Comparison of ENCODE assay signal across 15 mouse cellular contexts in genomic region chr12:31712233-31712632, GRCm38 (mm10). TPM values are rescaled to one million over a fixed set of nuclear protein-coding genes. Genes with fewer than 3 reads are reported as not detected.
DNase-seq lines count a peak whose midpoint lies in the region; ATAC-seq and TF ChIP-seq lines count a peak whose summit lies in the region.
"Had no signal": no experiment of that assay in that cellular context is flagged by ENCODE, and none has a peak within 500 bp of the region (broad histone marks: within the 10 kb centered on the region; RNA-seq: fewer than 3 reads in every experiment).

No protein-coding gene starts in this region.

- DNase-seq in embryonic facial prominence, embryonic 10.5 days (ENCODE audit: low spot score): no peak
- DNase-seq in left cerebral cortex, adult 2 months (ENCODE audit: extremely low spot score in 1 of 2, low spot score in 2 of 2): no peak
- DNase-seq in left cerebral cortex, adult 11 months (ENCODE audit: low spot score): no peak
- DNase-seq in thymus, adult 18-20 months: no peak
- no peak for DNase-seq in natural killer cell, adult 2 months (ENCODE audit: low spot score in 2 of 2)
- DNase-seq: kidney, postnatal 10 days; thymus, adult 2 months had no signal

- no peak overlapping the region for H3K4me3 ChIP-seq in embryonic facial prominence, embryonic 13.5 days
- H3K4me3 ChIP-seq in embryonic facial prominence, embryonic 10.5 days: no peak overlapping the region
- peak overlapping the region; percentile 64 for H3K4me3 ChIP-seq in left cerebral cortex, adult 2 months
- peak overlapping the region; percentile 29 for H3K4me3 ChIP-seq in hindbrain, embryonic 12.5 days
- peak overlapping the region; percentile 48 for H3K4me3 ChIP-seq in neural tube, embryonic 13.5 days
- H3K4me3 ChIP-seq: embryonic facial prominence, embryonic 15.5 days; limb, embryonic 10.5 days; myocyte had no signal

- H3K27me3 ChIP-seq in embryonic facial prominence, embryonic 13.5 days: no peaks in the 10 kb centered on the region
- H3K27me3 ChIP-seq in embryonic facial prominence, embryonic 10.5 days (replicated peaks; ENCODE audit: low read depth, poor library complexity, severe bottlenecking): no peaks in the 10 kb centered on the region
- H3K27me3 ChIP-seq in hindbrain, embryonic 12.5 days: no peaks in the 10 kb centered on the region
- H3K27me3 ChIP-seq in neural tube, embryonic 13.5 days: no peaks in the 10 kb centered on the region
- H3K27me3 ChIP-seq: embryonic facial prominence, embryonic 15.5 days had no signal

- 27% methylated on average over 5 of the region's 5 CpGs for WGBS in embryonic facial prominence, embryonic 13.5 days
- 57% methylated on average over 5 of the region's 5 CpGs for WGBS in embryonic facial prominence, embryonic 10.5 days
- WGBS in hindbrain, embryonic 12.5 days: 44% methylated on average over 5 of the region's 5 CpGs
- WGBS in neural tube, embryonic 13.5 days: 26% methylated on average over 5 of the region's 5 CpGs

- no peaks in the 10 kb centered on the region for H3K9me3 ChIP-seq in embryonic facial prominence, embryonic 13.5 days
- no peaks in the 10 kb centered on the region for H3K9me3 ChIP-seq in embryonic facial prominence, embryonic 10.5 days
- no peaks in the 10 kb centered on the region for H3K9me3 ChIP-seq in hindbrain, embryonic 12.5 days (replicated peaks)
- no peaks in the 10 kb centered on the region for H3K9me3 ChIP-seq in neural tube, embryonic 13.5 days
- H3K9me3 ChIP-seq: embryonic facial prominence, embryonic 15.5 days; limb, embryonic 10.5 days had no signal

- H3K36me3 ChIP-seq in embryonic facial prominence, embryonic 13.5 days: no peaks in the 10 kb centered on the region
- H3K36me3 ChIP-seq in embryonic facial prominence, embryonic 10.5 days (replicated peaks): no peaks in the 10 kb centered on the region
- H3K36me3 ChIP-seq in hindbrain, embryonic 12.5 days: no peaks in the 10 kb centered on the region
- H3K36me3 ChIP-seq in neural tube, embryonic 13.5 days: no peaks in the 10 kb centered on the region
- H3K36me3 ChIP-seq: embryonic facial prominence, embryonic 15.5 days; limb, embryonic 10.5 days had no signal

- peak overlapping the region; percentile 11; the same call in 1 of the 2 replicates for H3K4me2 ChIP-seq in embryonic facial prominence, embryonic 13.5 days
- peak overlapping the region; percentile 47 for H3K4me2 ChIP-seq in hindbrain, embryonic 12.5 days (replicated peaks)
- H3K4me2 ChIP-seq in neural tube, embryonic 13.5 days: peak overlapping the region; percentile 57
- H3K4me2 ChIP-seq: embryonic facial prominence, embryonic 15.5 days had no signal

- no peak overlapping the region for H3K27ac ChIP-seq in embryonic facial prominence, embryonic 13.5 days
- H3K27ac ChIP-seq in embryonic facial prominence, embryonic 10.5 days (replicated peaks): no peak overlapping the region
- H3K27ac ChIP-seq in left cerebral cortex, adult 2 months: peak overlapping the region; percentile 97
- peak overlapping the region; percentile 66; the same call in 1 of the 2 replicates for H3K27ac ChIP-seq in hindbrain, embryonic 12.5 days
- H3K27ac ChIP-seq in neural tube, embryonic 13.5 days (replicated peaks): peak overlapping the region; percentile 67
- H3K27ac ChIP-seq: embryonic facial prominence, embryonic 15.5 days; limb, embryonic 10.5 days had no signal

- intact Hi-C loops in left cerebral cortex, adult 2 months (cut with DNase I): loop anchor here (5.0 kb wide), 3 partner anchors 185 to 215 kb away; no protein-coding TSS in a partner anchor

- no peak for ATAC-seq in embryonic facial prominence, embryonic 13.5 days (ENCODE audit: insufficient number of reproducible peaks, insufficient read depth, low FRiP score, low TSS enrichment, low read depth)
- ATAC-seq in hindbrain, embryonic 12.5 days (ENCODE audit: low FRiP score): peak; percentile 66
- peak; percentile 44; the same call in 1 of the 2 replicates for ATAC-seq in neural tube, embryonic 13.5 days (ENCODE audit: low read depth)
- ATAC-seq: CD4-positive, CD25-positive, alpha-beta regulatory T cell, adult 4 months had no signal

- peaks cover 9% of the 10 kb centered on the region for H3K4me1 ChIP-seq in embryonic facial prominence, embryonic 13.5 days
- peaks cover 6% of the 10 kb centered on the region for H3K4me1 ChIP-seq in embryonic facial prominence, embryonic 10.5 days
- H3K4me1 ChIP-seq in hindbrain, embryonic 12.5 days: 0 out of 2 replicates have a peak, but pooled peaks cover 6% of the 10 kb centered on the region
- H3K4me1 ChIP-seq in neural tube, embryonic 13.5 days (replicated peaks): peaks cover 25% of the 10 kb centered on the region

- TF ChIP-seq CTCF in left cerebral cortex, adult 2 months (IDR thresholded peaks at IDR 0.05): no peak

- H3K9ac ChIP-seq in embryonic facial prominence, embryonic 13.5 days: no peak overlapping the region
- peak overlapping the region; percentile 49 for H3K9ac ChIP-seq in hindbrain, embryonic 12.5 days
- H3K9ac ChIP-seq in neural tube, embryonic 13.5 days: peak overlapping the region; percentile 68
- H3K9ac ChIP-seq: embryonic facial prominence, embryonic 15.5 days had no signal

RNA-seq across cellular contexts. Expression of gene Gpr22, which starts 1.5 kb away (rescaled TPM):
- 0.85 and 1.00 TPM in 2 replicates for polyA plus RNA-seq in embryonic facial prominence, embryonic 13.5 days (2015; fragmentation: Nextera tagmentation; extraction: Ambion mirVana)
- polyA plus RNA-seq in embryonic facial prominence, embryonic 10.5 days (2016; fragmentation: Nextera tagmentation; extraction: Ambion mirVana): 0.69 and 0.93 TPM in 2 replicates
- total RNA-seq in left cerebral cortex, adult 2 months (2021): 10 to 100 TPM; 49.5 to 54.4 TPM
- 10.7 and 11.0 TPM in 2 replicates for polyA plus RNA-seq in hindbrain, embryonic 12.5 days (2016; fragmentation: Nextera tagmentation; extraction: Ambion mirVana)
- polyA plus RNA-seq in neural tube, embryonic 13.5 days (2015; fragmentation: Nextera tagmentation; extraction: Ambion mirVana): 18.7 and 19.2 TPM in 2 replicates
- polyA plus RNA-seq: gonadal fat pad, adult 2 months had no signal

RNA-seq across cellular contexts. Expression of gene Cog5, which starts 57.6 kb away (rescaled TPM):
- 38.7 and 41.2 TPM in 2 replicates for polyA plus RNA-seq in embryonic facial prominence, embryonic 13.5 days (2015; fragmentation: Nextera tagmentation; extraction: Ambion mirVana)
- 29.0 and 31.1 TPM in 2 replicates for polyA plus RNA-seq in embryonic facial prominence, embryonic 10.5 days (2016; fragmentation: Nextera tagmentation; extraction: Ambion mirVana)
- 10 to 100 TPM; 44.4 to 46.8 TPM for total RNA-seq in left cerebral cortex, adult 2 months (2021)
- polyA plus RNA-seq in hindbrain, embryonic 12.5 days (2016; fragmentation: Nextera tagmentation; extraction: Ambion mirVana): 38.1 and 39.7 TPM in 2 replicates
- 33.1 and 35.5 TPM in 2 replicates for polyA plus RNA-seq in neural tube, embryonic 13.5 days (2015; fragmentation: Nextera tagmentation; extraction: Ambion mirVana)

RNA-seq across cellular contexts. Expression of gene Dus4l, which starts 57.6 kb away (rescaled TPM):
- 14.7 and 15.8 TPM in 2 replicates for polyA plus RNA-seq in embryonic facial prominence, embryonic 13.5 days (2015; fragmentation: Nextera tagmentation; extraction: Ambion mirVana)
- 11.9 and 12.3 TPM in 2 replicates for polyA plus RNA-seq in embryonic facial prominence, embryonic 10.5 days (2016; fragmentation: Nextera tagmentation; extraction: Ambion mirVana)
- total RNA-seq in left cerebral cortex, adult 2 months (2021): 1 to 10 TPM; 7.5 to 8.1 TPM
- polyA plus RNA-seq in hindbrain, embryonic 12.5 days (2016; fragmentation: Nextera tagmentation; extraction: Ambion mirVana): 7.2 and 9.1 TPM in 2 replicates
- polyA plus RNA-seq in neural tube, embryonic 13.5 days (2015; fragmentation: Nextera tagmentation; extraction: Ambion mirVana): 3.4 and 7.6 TPM in 2 replicates

Comparison
In these comparisons a context has a peak if more than half of its experiments do, and no peak if none do; other contexts are left out.
1. H3K27ac ChIP-seq: peak in left cerebral cortex, adult 2 months (single experiment), hindbrain, embryonic 12.5 days (single experiment) and neural tube, embryonic 13.5 days (single experiment); none in embryonic facial prominence, embryonic 13.5 days (single experiment) and embryonic facial prominence, embryonic 10.5 days (single experiment).
2. H3K4me3 ChIP-seq: peak in left cerebral cortex, adult 2 months (single experiment), hindbrain, embryonic 12.5 days (single experiment) and neural tube, embryonic 13.5 days (single experiment); none in embryonic facial prominence, embryonic 13.5 days (single experiment) and embryonic facial prominence, embryonic 10.5 days (single experiment).
3. Peak in every context shown above with its lines, with median percentiles within 50 percentile points of each other: H3K4me2 ChIP-seq.